Mouse (Mus musculus): ENCODE results near the gene Elane. TPM values are rescaled to one million over a fixed set of nuclear protein-coding genes. Genes with fewer than 3 reads are reported as not detected.

The Elane gene
- polyA plus RNA-seq, 1 experiment = not detected

GRCm38 (mm10) chr10:79921572-79921971 lies 35.5 kb downstream of the Elane start:
- peaks cover 7% of the 10 kb centered on the region for H3K4me1 ChIP-seq (ENCODE audit: control insufficient read depth, insufficient read depth, low read length)

GRCm38 (mm10) chr10:79924998-79925784 lies 39.1 kb downstream of the Elane start:
- Histone ChIP-seq H3K27me3 (ENCODE audit: control insufficient read depth, insufficient read depth, low read length, poor library complexity, severe bottlenecking) (no peaks in the 10 kb centered on the region), H3K27ac (ENCODE audit: insufficient read depth, low read length) (no peak overlapping the region), H3K4me1 (ENCODE audit: control insufficient read depth, insufficient read depth, low read length) (peaks cover 4% of the 10 kb centered on the region), H3K36me3 (ENCODE audit: control insufficient read depth, insufficient read depth, low read length, poor library complexity, severe bottlenecking) (no peaks in the 10 kb centered on the region), H3K4me3 (ENCODE audit: low read depth, low read length) (no peak overlapping the region), H3K9ac (ENCODE audit: low read depth, poor library complexity, severe bottlenecking) (no peak overlapping the region), H3K9me3 (replicated peaks; ENCODE audit: control insufficient read depth, insufficient read depth, low read length, poor library complexity, severe bottlenecking) (no peaks in the 10 kb centered on the region)
- TF ChIP-seq POLR2A (IDR thresholded peaks at IDR 0.05; ENCODE audit: insufficient read depth, low read length) (no peak), CTCF (IDR thresholded peaks at IDR 0.05; ENCODE audit: low read depth, low read length) (peak; percentile 99), EP300 (IDR thresholded peaks at IDR 0.05; ENCODE audit: insufficient read depth, low read depth, low read length) (peak; percentile 56; the same call in 1 of the 2 replicates)

More at GRCm38 (mm10) chr10:79921572-79921971, 35.5 kb downstream of the Elane start:
- no peak for TF ChIP-seq CTCF (IDR thresholded peaks at IDR 0.05; ENCODE audit: low read depth, low read length)
- no peak for TF ChIP-seq EP300 (IDR thresholded peaks at IDR 0.05; ENCODE audit: insufficient read depth, low read depth, low read length)
- no peak for TF ChIP-seq POLR2A (IDR thresholded peaks at IDR 0.05; ENCODE audit: insufficient read depth, low read length)
- no peaks in the 10 kb centered on the region for H3K9me3 ChIP-seq (replicated peaks; ENCODE audit: control insufficient read depth, insufficient read depth, low read length, poor library complexity, severe bottlenecking)
- H3K27ac ChIP-seq (ENCODE audit: insufficient read depth, low read length) = no peak overlapping the region
- H3K4me3 ChIP-seq (ENCODE audit: low read depth, low read length) = peak overlapping the region; percentile 49
- no peaks in the 10 kb centered on the region for H3K27me3 ChIP-seq (ENCODE audit: control insufficient read depth, insufficient read depth, low read length, poor library complexity, severe bottlenecking)
- no peaks in the 10 kb centered on the region for H3K36me3 ChIP-seq (ENCODE audit: control insufficient read depth, insufficient read depth, low read length, poor library complexity, severe bottlenecking)
- H3K9ac ChIP-seq (ENCODE audit: low read depth, poor library complexity, severe bottlenecking) = peak overlapping the region; percentile 37

DNA sequence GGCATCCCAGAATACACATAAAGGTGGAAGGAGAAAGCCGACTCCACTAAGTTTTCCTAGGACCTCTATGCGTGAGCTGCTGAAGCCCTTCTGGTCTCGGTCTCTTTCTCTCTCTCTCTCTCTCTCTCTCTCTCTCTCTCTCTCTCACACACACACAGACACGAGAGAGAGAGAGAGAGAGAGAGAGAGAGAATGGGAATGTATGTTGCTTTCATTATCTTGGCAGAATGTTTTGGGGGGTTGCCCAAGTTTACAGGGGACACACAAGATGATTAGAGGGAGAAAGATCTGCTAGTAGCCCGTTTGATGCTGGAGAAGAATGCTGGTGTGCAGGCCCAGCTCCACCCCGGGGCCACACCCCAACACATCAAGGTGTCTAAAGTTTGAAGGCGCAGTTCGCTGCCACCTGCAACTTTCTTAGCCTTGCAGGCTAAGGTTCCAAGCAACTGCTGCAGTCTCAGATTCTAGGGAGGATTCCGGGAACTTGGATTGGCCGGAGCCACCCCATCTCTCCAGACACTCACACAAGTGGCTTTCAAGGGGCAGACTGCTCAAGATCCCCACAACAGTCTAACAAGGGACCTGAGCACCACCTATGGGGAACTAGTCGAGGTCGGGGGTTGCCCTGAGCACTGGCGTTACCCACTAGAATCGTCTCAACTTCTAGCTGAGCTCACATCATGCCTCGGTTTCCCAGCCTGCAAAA lies 39.9 kb downstream of the Elane start:
- H3K4me3 ChIP-seq (ENCODE audit: low read depth, low read length) = peak overlapping the region; percentile 86
- H3K9ac ChIP-seq (ENCODE audit: low read depth, poor library complexity, severe bottlenecking) = peak overlapping the region; percentile 88
- no peaks in the 10 kb centered on the region for H3K4me1 ChIP-seq (ENCODE audit: control insufficient read depth, insufficient read depth, low read length)
- TF ChIP-seq CTCF (IDR thresholded peaks at IDR 0.05; ENCODE audit: low read depth, low read length) = no peak
- no peak for TF ChIP-seq EP300 (IDR thresholded peaks at IDR 0.05; ENCODE audit: insufficient read depth, low read depth, low read length)
- TF ChIP-seq POLR2A (IDR thresholded peaks at IDR 0.05; ENCODE audit: insufficient read depth, low read length) = no peak
- no peaks in the 10 kb centered on the region for H3K36me3 ChIP-seq (ENCODE audit: control insufficient read depth, insufficient read depth, low read length, poor library complexity, severe bottlenecking)
- H3K27me3 ChIP-seq (ENCODE audit: control insufficient read depth, insufficient read depth, low read length, poor library complexity, severe bottlenecking) = no peaks in the 10 kb centered on the region
- no peaks in the 10 kb centered on the region for H3K9me3 ChIP-seq (replicated peaks; ENCODE audit: control insufficient read depth, insufficient read depth, low read length, poor library complexity, severe bottlenecking)
- no peak overlapping the region for H3K27ac ChIP-seq (ENCODE audit: insufficient read depth, low read length)

DNA sequence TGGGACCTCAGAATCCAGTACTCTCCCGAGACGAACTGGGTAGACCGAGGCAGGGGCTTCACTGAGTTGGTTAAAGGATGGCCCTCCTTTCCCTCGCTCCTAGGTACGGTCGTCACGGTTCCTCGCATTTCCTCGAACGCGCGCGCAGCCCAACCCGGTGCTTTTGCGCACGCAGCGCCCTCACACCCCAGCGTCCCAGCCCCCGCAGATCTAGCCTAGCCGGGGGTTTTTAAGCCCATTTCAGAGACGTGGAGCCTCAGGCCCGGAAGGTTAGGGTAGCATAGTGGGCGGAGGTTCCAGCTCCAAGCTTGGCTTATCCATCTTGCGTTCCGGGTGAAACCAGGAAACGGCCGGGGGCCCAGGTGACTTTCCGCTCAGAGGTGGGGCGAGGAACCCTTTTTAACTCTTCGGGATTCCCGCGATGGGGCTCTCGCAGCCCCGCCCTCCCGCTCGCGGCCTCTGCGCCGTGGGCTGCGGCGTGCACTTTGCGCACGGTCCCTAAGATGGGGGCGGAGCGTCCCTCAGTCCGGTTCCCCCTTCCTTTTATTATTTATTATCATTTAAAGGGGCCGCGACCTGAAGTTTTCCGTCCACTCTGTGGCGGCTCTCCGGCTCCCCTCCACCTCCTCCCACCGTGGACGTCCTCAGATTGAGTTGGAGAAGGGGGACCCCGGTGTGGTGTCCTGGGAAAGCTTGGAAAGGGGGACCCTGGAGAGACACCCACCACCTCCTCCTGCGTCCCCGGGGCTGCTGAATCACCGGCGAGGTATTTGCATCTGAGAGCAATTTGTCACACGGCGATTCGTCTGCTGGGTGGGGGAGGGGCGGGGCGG lies 40.7 kb downstream of the Elane start, which contains the start of gene Arid3a:
Gene Arid3a (plus strand): TSS at position 553 of the 833 bp plus-strand sequence.
- Histone ChIP-seq H3K4me1 (ENCODE audit: control insufficient read depth, insufficient read depth, low read length) (no peaks in the 10 kb centered on the region), H3K27ac (ENCODE audit: insufficient read depth, low read length) (no peak within 1 kb of the TSS), H3K36me3 (ENCODE audit: control insufficient read depth, insufficient read depth, low read length, poor library complexity, severe bottlenecking) (no peaks in the 10 kb centered on the region), H3K4me3 (ENCODE audit: low read depth, low read length) (peak within 1 kb of the TSS; percentile 86), H3K9me3 (replicated peaks; ENCODE audit: control insufficient read depth, insufficient read depth, low read length, poor library complexity, severe bottlenecking) (no peaks in the 10 kb centered on the region), H3K9ac (ENCODE audit: low read depth, poor library complexity, severe bottlenecking) (peak within 1 kb of the TSS; percentile 88), H3K27me3 (ENCODE audit: control insufficient read depth, insufficient read depth, low read length, poor library complexity, severe bottlenecking) (no peaks in the 10 kb centered on the region)
- TF ChIP-seq CTCF (IDR thresholded peaks at IDR 0.05; ENCODE audit: low read depth, low read length) (no peak), EP300 (IDR thresholded peaks at IDR 0.05; ENCODE audit: insufficient read depth, low read depth, low read length) (peak; percentile 53; the same call in 1 of the 2 replicates), POLR2A (IDR thresholded peaks at IDR 0.05; ENCODE audit: insufficient read depth, low read length) (no peak)

DNA sequence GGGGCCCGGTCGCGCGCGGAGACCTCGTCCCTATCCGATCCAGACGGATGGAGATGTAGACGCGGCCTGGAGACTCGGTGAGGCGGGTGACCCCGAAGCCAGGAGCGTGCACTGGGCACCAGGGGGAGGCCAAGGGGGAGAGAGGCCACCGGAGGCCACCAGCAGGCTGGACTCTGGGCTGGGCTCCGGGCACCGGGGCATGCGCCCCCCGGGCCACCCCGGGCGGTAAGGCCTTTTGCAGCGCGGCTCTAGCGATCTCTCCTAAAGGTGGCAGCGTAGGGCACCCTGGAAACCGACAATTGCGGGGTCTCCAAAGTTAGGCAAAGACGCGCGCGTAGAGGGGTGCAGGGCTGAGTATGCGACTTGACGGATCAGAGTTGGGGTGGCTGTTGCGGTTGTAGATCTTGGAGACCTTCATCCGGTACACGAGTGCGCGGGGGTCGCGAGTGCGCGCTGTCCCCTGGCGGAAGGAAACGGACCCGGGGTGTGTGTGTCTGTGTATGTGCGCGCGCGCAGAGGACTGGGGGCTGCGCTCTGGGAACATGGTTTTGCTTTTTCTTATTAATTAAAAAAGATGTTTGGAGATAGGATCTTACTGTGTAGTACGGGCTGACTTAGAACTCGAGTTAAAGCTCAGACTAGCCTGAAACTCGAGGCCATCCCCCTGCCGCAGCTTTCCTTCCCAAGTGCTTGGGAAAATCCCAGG lies 41.4 kb downstream of the Elane start:
- Histone ChIP-seq H3K36me3 (ENCODE audit: control insufficient read depth, insufficient read depth, low read length, poor library complexity, severe bottlenecking) (no peaks in the 10 kb centered on the region), H3K4me3 (ENCODE audit: low read depth, low read length) (peak overlapping the region; percentile 86), H3K9me3 (replicated peaks; ENCODE audit: control insufficient read depth, insufficient read depth, low read length, poor library complexity, severe bottlenecking) (no peaks in the 10 kb centered on the region), H3K27me3 (ENCODE audit: control insufficient read depth, insufficient read depth, low read length, poor library complexity, severe bottlenecking) (no peaks in the 10 kb centered on the region), H3K4me1 (ENCODE audit: control insufficient read depth, insufficient read depth, low read length) (no peaks in the 10 kb centered on the region), H3K27ac (ENCODE audit: insufficient read depth, low read length) (no peak overlapping the region), H3K9ac (ENCODE audit: low read depth, poor library complexity, severe bottlenecking) (peak overlapping the region; percentile 88)
- no peak for TF ChIP-seq CTCF (IDR thresholded peaks at IDR 0.05; ENCODE audit: low read depth, low read length)
- TF ChIP-seq EP300 (IDR thresholded peaks at IDR 0.05; ENCODE audit: insufficient read depth, low read depth, low read length) = no peak
- no peak for TF ChIP-seq POLR2A (IDR thresholded peaks at IDR 0.05; ENCODE audit: insufficient read depth, low read length)

Data from ES-Bruce4 (cell line).